Mouse (Mus musculus): ENCODE measurements around the gene Ppp1r9a. TPM values are rescaled to one million over a fixed set of nuclear protein-coding genes. Genes with fewer than 3 reads are reported as not detected.

Ppp1r9a gene
- polyA plus RNA-seq, 1 experiment, result 63.9 TPM

DNA sequence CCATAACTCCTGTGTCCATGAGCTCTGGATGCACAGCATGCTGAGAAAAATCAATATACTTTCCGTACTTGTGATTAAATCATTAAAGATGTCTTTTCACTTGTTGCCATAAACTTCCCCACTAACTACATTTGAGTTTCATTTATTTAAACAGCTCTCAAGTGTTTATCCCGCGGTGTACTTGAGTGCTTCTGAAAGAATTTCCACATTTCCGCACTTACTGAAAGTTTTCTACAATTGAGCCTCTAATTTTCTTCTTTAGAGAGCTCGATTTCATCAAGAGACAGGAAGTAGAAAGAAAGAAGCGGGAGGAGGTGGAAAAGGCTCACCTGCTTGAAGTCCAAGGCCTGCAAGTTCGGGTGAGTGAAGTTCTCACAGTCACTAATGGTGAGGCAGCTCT, 212.1 kb downstream of the Ppp1r9a start:
- no peak overlapping the region for H3K4me3 ChIP-seq (ENCODE audit: insufficient read depth, low read length)
- no peak for TF ChIP-seq POLR2A (IDR thresholded peaks at IDR 0.05; ENCODE audit: extremely low read depth, insufficient read depth, low read length)
- TF ChIP-seq CTCF (IDR thresholded peaks at IDR 0.05; ENCODE audit: extremely low read depth, insufficient read depth, low read length), result no peak
- no peak overlapping the region for H3K27ac ChIP-seq (ENCODE audit: insufficient read depth, low read length)
- no peaks in the 10 kb centered on the region for H3K4me1 ChIP-seq (ENCODE audit: control insufficient read depth, insufficient read depth, low read length)

DNA sequence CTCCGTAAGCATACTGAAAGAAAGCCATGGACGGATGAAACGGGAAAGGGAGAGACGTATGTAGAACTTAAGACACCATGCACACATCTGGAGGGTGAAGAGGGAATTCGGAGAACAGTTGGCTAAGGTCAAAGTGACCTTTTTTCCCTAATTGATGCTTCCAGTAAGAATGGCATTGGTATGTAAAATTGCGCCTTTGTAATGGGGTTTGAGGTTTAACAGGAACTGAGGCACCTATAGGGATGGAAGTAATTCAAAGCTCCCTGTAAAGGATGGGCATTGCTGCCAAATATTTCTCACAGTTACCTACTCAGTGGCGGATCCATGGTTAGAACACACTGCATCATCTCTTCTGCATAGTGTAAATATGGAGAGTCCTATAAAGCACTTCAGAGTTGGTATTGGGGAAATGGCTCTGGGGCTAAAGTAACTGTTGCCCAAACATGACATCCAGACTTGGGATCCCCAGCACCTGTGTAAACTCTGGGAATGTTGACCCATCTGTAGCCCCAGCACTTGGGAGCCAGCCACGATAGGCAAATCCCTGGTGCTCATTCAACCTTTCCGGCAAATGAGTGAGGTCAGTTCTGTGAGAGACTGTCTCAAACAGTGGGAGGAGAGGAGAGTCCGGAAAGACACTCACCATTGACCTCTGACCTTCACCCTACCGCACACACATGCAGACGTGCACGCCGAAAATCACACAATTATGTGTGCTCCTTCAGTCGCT, 216.6 kb downstream of the Ppp1r9a start:
- TF ChIP-seq CTCF (IDR thresholded peaks at IDR 0.05; ENCODE audit: extremely low read depth, insufficient read depth, low read length) (no peak), POLR2A (IDR thresholded peaks at IDR 0.05; ENCODE audit: extremely low read depth, insufficient read depth, low read length) (no peak)
- no peaks in the 10 kb centered on the region for H3K4me1 ChIP-seq (ENCODE audit: control insufficient read depth, insufficient read depth, low read length)
- no peak overlapping the region for H3K4me3 ChIP-seq (ENCODE audit: insufficient read depth, low read length)
- H3K27ac ChIP-seq (ENCODE audit: insufficient read depth, low read length), result no peak overlapping the region

DNA sequence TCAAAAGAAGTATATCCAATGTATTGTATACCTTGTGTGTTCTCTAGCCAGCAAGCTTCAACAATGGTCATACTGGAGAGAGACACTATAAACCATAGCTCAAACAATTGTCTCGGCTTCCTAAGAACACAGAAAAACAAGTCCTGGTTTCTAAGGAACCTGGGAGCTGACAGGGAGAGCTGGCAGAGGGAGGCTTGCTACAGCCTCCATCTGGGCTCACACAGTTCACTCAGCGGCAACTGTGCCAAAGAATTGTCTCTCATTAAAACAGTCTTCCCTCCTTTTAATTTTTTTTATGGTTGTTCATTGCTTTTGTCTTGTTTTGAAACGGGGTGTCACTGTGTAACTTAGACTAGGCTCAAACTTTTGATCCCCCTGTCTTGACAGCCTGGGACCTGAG, 217.5 kb downstream of the Ppp1r9a start:
- Histone ChIP-seq H3K27ac (ENCODE audit: insufficient read depth, low read length) (no peak overlapping the region), H3K4me3 (ENCODE audit: insufficient read depth, low read length) (no peak overlapping the region), H3K4me1 (ENCODE audit: control insufficient read depth, insufficient read depth, low read length) (no peaks in the 10 kb centered on the region)
- TF ChIP-seq POLR2A (IDR thresholded peaks at IDR 0.05; ENCODE audit: extremely low read depth, insufficient read depth, low read length) (no peak), CTCF (IDR thresholded peaks at IDR 0.05; ENCODE audit: extremely low read depth, insufficient read depth, low read length) (no peak)

DNA sequence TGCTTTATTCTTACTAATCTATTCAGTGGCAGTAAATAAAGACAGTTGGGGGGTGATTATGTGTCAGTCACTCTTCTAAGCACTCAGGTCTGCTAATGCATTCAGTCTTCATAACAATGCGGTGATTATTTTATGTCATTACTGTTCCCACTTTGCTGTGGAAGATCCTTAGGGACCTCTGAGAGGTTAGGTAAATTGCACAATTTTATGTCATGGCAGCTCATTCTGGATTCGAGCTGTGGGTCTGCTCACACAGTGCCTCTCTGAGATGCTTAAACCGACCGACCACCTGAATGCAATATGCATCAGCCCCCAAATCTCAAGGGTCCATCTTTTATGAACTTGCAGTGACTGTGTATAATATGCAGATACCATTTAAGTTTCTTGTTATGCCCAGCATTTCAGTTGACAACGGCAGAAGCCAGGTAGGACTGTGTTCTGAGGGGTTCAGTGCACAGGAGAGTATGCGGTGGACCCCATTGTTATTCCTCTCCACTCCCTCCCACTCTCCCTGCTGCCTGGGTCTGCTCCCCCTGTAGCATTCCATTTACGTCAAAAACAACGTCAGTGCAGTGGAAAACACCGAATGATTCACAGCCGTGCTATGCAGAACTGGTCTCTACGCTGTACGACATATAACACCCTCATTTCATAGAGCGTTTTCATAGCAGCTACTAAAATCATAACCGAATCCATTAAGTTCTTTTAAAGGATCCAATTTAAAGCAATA, 226.8 kb downstream of the Ppp1r9a start:
- TF ChIP-seq CTCF (IDR thresholded peaks at IDR 0.05; ENCODE audit: extremely low read depth, insufficient read depth, low read length) (no peak), POLR2A (IDR thresholded peaks at IDR 0.05; ENCODE audit: extremely low read depth, insufficient read depth, low read length) (no peak)
- no peak overlapping the region for H3K4me3 ChIP-seq (ENCODE audit: insufficient read depth, low read length)
- no peak overlapping the region for H3K27ac ChIP-seq (ENCODE audit: insufficient read depth, low read length)
- no peaks in the 10 kb centered on the region for H3K4me1 ChIP-seq (ENCODE audit: control insufficient read depth, insufficient read depth, low read length)

DNA sequence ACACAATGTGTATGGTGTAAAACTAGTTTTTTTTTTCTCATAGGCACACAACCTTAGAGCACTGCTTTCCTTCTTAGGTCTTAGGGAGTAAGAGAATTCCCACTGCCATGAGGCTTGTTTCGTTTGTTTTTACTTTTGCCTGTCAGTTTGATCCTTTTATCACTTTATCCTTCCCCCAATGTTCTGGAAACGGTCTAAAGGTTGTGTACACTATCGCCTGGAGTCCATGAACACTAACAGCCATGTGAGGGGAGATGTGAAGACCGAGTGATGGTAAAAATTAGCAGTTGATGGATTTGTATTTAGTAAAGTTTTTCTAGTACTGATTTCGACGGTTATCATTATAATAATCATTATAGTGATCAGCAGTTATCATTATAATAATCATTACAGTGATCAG, 232.3 kb downstream of the Ppp1r9a start:
- no peaks in the 10 kb centered on the region for H3K4me1 ChIP-seq (ENCODE audit: control insufficient read depth, insufficient read depth, low read length)
- no peak overlapping the region for H3K27ac ChIP-seq (ENCODE audit: insufficient read depth, low read length)
- H3K4me3 ChIP-seq (ENCODE audit: insufficient read depth, low read length), result no peak overlapping the region
- TF ChIP-seq CTCF (IDR thresholded peaks at IDR 0.05; ENCODE audit: extremely low read depth, insufficient read depth, low read length) (no peak), POLR2A (IDR thresholded peaks at IDR 0.05; ENCODE audit: extremely low read depth, insufficient read depth, low read length) (no peak)

DNA sequence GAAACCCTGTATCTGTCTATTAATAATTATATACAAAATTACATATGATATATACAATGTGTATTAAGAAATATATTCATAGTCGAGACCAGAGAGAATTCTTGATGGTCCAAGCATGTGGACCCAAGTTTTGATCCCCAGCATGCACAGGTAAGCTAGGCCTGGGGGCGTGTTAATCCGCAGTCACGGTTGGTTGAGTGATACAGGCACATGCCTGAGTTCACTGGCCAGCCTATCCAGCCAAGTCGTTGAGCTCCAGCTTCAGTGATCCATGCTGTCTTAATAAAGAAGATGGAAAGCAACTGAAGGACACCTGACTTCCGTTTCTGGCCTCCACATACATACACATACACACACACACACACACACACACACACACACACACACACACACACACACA, 233.3 kb downstream of the Ppp1r9a start:
- H3K27ac ChIP-seq (ENCODE audit: insufficient read depth, low read length), result no peak overlapping the region
- H3K4me1 ChIP-seq (ENCODE audit: control insufficient read depth, insufficient read depth, low read length), result no peaks in the 10 kb centered on the region
- TF ChIP-seq POLR2A (IDR thresholded peaks at IDR 0.05; ENCODE audit: extremely low read depth, insufficient read depth, low read length) (no peak), CTCF (IDR thresholded peaks at IDR 0.05; ENCODE audit: extremely low read depth, insufficient read depth, low read length) (no peak)
- no peak overlapping the region for H3K4me3 ChIP-seq (ENCODE audit: insufficient read depth, low read length)

DNA sequence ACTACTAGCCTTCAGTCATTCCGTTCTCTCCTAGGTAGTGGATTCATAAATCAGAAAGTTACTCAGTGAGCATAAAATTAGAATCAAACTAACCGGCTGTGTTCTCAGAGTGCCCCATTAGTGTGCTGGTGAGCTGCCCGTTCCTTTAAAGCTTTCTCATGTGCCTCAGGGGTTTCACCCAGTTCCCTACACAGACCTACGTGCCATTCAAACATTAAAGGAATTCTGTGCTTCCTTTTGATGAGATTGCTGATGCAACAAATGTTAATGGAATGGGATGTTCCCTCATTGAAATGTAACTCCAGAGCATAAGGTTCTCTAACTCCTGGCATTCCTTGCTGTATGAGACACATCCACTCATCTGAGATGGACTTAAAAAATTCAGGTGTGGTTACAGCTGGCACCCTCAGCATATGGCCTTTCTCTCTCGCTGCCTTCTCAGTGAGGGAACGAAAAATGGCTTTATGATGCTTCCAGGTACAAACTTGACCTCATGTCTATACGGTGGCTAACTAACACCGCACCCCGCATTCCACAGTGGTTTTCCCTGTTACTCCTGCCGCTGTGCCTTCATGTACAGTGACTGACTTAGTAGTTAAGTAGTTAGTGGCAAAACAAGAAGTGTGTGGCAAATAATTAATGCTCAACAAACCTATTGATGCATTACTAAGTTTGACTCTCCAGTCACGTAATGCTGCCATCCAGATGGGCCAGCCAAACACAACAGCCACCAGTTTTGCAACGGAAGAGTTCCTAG, 236.3 kb downstream of the Ppp1r9a start:
- no peaks in the 10 kb centered on the region for H3K4me1 ChIP-seq (ENCODE audit: control insufficient read depth, insufficient read depth, low read length)
- H3K4me3 ChIP-seq (ENCODE audit: insufficient read depth, low read length), result no peak overlapping the region
- no peak for TF ChIP-seq POLR2A (IDR thresholded peaks at IDR 0.05; ENCODE audit: extremely low read depth, insufficient read depth, low read length)
- TF ChIP-seq CTCF (IDR thresholded peaks at IDR 0.05; ENCODE audit: extremely low read depth, insufficient read depth, low read length), result no peak

DNA sequence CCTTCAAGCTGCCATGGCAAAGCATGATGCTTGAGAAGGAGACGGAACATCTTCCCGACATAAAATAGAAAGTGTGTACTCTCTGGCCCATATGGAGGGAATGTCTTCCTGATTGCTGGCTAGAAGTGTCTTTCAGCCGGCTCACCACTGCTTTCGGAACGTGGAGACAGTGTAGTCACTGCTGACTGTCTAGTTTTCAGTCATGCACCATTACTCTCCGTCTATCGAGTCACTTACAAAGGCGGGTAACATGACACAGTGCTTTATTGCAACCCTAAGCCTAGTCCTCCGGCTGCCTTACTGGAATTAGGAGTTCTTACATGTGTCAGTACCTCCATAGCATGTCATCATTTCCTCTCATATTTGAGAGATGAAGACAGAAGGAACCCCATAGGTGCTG, 236.9 kb downstream of the Ppp1r9a start:
- no peak overlapping the region for H3K4me3 ChIP-seq (ENCODE audit: insufficient read depth, low read length)
- H3K27ac ChIP-seq (ENCODE audit: insufficient read depth, low read length), result no peak overlapping the region
- H3K4me1 ChIP-seq (ENCODE audit: control insufficient read depth, insufficient read depth, low read length), result no peaks in the 10 kb centered on the region
- no peak for TF ChIP-seq CTCF (IDR thresholded peaks at IDR 0.05; ENCODE audit: extremely low read depth, insufficient read depth, low read length)
- TF ChIP-seq POLR2A (IDR thresholded peaks at IDR 0.05; ENCODE audit: extremely low read depth, insufficient read depth, low read length), result no peak

More for the DNA sequence above, 236.3 kb downstream of the Ppp1r9a start:
- no peak overlapping the region for H3K27ac ChIP-seq (ENCODE audit: insufficient read depth, low read length)

DNA sequence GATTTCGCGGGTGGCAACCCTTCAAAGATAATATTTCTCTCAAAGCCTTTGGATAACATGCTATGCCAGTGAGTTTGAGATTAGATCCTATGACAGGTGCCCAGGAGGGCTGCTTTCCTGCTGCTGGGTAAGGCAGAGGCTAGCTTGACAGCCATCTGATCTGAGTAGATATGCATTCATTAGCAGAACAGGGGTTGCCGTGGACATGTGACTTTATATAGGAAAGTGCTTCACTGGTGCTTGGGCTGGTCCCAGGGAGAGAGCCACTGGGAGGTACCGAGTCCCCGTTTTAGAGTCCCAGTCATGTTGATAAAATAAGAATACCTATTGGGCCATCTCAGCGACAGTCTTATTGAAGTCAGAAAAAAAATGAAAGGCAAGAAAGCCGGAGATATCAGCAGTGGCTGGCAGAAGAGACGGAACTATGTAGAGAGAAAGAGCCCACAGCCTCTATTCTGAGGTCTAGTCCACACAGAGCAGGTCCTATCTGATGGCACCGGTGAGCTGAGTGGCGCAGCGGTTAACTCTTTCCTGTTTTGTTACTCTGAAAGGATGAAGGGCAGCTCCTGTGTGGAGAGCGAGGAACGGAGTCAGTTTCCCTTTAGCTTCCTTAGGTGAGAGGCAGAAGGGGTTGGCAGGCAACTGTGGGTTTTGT, 244.9 kb downstream of the Ppp1r9a start:
- H3K4me1 ChIP-seq (ENCODE audit: control insufficient read depth, insufficient read depth, low read length), result peaks cover 5% of the 10 kb centered on the region
- no peak overlapping the region for H3K27ac ChIP-seq (ENCODE audit: insufficient read depth, low read length)
- TF ChIP-seq POLR2A (IDR thresholded peaks at IDR 0.05; ENCODE audit: extremely low read depth, insufficient read depth, low read length), result no peak
- TF ChIP-seq CTCF (IDR thresholded peaks at IDR 0.05; ENCODE audit: extremely low read depth, insufficient read depth, low read length), result no peak
- no peak overlapping the region for H3K4me3 ChIP-seq (ENCODE audit: insufficient read depth, low read length)

All from cortical plate, adult 2 months (tissue).